Mouse (Mus musculus) liver, embryonic 14.5 days (tissue): Measurements from ENCODE around the gene Atxn2l.

Experiments
- CTCF ChIP-seq: IDR thresholded peaks from 2 replicates; pipeline ENCODE4 v1.5.1; 2016; ENCODE audit warnings: antibody characterized with exemption, low read depth, control low read depth
- EP300 ChIP-seq: IDR thresholded peaks from 2 replicates; pipeline ENCODE4 v1.6.1; 2016; ENCODE audit warnings: antibody characterized with exemption, low read depth

GRCm38 (mm10) chr7:126502751-126503150 is 486 bp downstream of the Atxn2l start:
- TF ChIP-seq CTCF (no peak), EP300 (no peak)
